Mouse (Mus musculus) A20 (cell line): ENCODE measurements at regions not wholly inside any gene's neighbourhood (a gene's known extent, or its start where the extent isn't known, plus 50 kb on each side); places are given as distances from the start of the nearest gene placed in this dataset.

Experiments used
- DNase-seq: peaks from one replicate; pipeline ENCODE4 v3.0.0-alpha.2; 2011; ENCODE audit warnings: low read depth, low spot score

DNA sequence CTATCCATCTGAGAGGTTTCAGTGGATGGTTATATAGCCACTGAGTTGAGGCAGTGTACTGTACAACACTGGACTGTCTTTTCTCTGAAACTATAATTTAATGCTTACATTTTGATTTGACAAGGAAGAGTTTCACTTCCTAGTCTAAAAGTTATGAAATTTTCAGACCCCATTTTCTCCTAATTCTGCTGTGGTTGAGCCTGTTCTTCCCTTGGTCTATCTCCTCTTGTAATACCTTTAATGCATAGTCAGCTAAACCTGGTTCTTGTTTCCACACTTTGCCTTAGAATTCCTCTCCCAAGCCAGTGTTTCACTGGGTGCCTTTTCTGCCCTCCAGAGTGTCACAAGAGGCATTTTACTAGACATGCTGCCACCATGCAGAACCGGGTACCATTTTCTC, 279.3 kb upstream of the Camk1g start:
- DNase-seq: no peak

DNA sequence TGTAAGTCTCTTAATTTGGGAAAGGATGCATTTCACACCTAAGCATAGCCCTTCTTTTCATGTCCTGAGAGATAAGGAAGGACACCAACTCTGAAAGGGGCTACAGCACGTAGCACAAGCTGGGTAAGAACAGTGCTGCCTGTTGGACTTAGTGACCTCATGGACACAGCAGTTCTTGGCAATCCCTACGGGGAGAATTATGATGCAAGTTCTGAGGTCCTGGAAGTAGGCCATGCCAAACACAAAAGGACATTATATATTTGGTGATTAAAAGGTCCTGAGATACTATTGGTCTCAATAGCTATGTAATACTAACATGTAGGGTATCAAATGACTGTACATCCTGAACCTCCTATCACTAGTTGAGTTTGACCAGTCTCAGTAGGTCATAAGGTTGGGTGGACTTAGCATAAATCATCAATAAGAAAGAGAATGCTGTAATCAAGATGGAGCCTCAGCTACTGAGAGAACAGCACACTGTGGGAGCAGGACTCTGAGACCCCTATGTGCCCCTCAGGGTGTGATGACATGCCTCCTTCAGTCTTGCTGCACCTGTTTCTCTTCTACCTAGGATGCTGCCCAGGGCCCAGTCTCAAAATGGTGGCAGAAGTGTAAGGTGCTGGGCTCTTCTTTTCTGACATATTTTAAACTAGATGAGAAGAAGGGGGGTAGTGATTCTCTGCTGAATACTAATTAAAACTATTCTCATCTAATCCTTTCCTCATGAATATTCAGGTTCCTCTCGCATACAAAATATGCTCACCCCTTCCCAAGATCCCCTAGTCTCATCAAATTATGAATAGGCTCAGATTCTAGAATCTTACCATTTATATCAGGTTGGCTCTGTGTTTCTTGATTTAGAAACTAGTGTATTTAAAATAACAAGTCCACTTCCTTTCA, 277.5 kb upstream of the Camk1g start:
- no peak for DNase-seq

DNA sequence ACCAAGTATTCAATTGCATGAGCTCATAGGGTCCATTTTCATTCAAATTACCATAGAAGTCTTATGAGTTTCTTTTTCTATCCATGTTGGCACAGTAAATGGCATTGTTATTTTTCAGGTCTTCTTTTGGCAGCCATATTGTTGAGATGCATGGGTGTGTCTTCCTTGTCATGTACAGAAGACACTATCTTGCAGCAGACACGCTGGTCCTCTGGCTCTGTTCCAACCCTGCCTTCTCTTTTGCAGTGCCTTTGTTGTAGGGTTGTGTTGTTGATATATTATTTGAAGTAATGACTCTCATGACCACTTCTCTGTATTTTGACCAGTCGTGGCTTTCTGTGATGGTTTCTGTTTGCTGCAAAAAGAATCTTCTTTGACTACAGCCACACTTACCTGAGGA, 274.4 kb upstream of the Camk1g start:
- no peak for DNase-seq

DNA sequence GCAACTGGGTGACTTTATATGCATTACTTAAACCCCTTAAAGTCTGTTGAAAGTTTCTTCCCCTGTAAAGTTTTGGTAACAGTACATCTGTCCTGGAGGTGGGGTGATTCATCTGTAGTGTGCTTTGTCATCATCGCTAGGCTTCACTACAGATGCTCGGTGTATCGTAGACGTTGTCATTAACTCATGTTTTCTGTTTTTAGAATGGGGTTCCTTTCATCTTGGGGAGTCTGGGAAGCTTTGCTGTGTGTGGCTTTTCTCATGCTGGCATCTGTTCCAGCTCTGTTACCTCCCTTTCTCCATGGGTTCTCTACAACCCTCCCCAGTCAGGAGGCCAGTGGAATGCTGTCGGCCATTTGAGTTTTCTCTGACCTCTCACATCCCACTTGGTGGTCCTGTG, 266.4 kb upstream of the Camk1g start:
- DNase-seq: no peak

DNA sequence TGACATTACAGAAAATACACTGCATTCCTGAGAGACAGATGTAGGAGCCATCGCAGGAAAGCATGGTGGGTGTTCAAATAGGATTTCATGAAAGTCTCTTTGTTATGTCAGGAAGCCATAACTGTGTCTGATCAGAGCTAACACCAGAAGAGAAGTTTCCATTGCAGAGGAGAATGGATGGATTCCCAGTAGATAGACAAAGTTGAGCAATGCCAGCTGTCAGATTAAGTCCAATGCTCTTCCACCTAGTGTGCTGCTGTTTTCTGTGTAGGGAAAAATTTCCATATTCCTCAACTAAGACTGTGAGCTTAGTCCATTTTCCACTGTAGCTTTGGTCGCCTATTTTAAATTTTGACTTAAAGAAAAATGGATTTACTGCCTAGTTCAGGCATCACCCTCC, 262.0 kb upstream of the Camk1g start:
- DNase-seq: no peak

DNA sequence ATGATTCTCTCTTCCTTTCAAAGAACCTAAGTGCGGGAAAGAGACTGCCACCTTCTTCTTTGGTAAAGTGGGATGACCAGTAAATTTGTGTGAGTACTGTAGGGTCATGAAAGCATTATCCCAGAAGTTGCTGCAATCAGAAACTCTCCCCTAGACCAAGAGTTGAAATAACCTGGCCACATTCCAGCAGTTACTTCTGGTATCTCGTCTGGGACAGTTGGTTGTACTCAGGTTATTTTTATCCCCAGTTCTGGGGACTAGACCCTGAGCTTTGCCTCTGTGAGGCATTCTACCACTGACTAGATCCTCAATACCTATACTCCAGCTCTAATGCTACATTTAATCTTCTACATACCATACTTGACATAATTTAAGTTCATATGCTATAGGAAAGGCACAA, 259.8 kb upstream of the Camk1g start:
- DNase-seq: no peak

DNA sequence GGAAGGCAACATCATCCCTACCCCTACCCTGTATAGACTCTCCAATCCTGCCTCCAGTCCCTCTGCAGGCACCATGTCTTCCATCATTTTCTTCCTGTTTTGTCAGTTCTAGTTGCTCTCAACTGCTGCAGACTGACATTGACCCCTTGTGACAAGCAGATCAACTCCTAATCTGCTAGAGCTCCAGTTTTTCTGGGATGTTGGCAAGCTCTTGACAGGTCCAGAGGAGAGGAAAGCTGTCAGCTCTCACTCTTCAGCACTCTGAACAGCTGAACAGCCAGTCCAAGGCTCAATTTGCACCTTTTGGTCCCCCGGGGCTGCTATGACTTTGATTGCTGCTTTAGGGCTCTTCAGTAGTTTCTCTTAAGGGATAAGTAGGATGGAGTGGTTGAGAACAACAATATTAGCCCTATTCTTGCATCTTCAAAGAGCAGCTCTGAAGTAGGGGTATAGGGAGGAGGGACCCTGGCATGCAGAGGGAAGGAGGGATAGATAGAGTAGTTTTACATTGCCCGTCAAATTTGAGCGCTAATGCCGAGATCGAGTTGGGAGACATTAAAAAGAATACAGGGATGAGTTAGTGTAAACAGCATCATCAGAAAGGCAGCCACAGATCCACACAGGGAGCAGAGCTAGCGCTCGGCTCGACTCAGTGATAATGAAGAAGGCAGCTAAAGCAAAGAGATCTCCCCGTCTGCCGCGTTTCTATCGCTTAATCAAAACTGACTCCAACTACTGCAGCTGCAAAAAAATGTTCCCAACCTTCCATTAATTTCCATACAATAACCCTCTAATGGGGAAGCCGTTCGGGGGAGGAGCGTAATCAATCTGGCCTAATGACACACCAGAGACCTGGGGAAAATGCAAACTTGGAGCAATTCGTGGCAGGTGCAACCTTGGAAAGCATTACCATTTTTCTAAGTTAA, 257.1 kb upstream of the Camk1g start:
- no peak for DNase-seq

DNA sequence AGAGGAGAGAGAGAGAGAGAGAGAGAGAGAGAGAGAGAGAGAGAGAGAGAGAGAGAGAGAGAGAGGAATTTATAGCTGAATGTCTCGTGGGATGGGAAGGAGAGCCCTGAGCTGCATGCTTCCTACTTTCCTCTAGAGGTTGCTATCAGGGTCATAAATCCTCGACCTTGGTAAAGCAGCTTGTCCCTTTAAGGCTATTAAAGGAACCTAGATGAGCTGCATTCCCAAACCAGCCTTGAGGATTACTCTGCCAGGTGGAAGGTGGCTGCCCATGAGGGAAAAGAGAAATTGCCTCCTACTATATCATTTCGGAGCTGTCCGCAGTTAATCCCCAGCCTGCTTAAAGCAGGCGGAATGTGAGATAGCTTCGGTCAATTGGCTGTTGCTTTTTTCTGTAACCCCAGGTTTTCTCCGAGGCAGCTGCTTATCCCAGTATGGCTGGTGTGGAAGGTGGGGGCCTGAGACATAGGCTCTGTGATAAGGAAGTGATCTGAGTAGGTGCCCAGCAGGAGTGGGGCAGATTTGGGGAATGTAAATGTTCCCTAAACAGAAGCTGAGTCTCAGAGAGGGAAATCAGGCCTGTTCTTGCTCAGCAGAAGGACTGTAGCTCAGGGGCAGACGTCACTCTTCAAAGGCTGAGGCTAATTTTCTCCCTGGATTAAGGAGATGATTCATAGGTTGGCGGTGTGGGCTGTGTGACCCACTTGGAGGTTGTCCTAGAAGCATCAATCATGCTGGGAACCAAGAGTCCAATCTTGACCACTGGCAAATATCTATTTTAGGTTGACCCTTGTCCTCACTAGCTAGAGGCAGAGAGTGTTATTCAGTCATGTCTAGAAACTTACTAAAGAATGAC, 255.2 kb upstream of the Camk1g start:
- DNase-seq: no peak

DNA sequence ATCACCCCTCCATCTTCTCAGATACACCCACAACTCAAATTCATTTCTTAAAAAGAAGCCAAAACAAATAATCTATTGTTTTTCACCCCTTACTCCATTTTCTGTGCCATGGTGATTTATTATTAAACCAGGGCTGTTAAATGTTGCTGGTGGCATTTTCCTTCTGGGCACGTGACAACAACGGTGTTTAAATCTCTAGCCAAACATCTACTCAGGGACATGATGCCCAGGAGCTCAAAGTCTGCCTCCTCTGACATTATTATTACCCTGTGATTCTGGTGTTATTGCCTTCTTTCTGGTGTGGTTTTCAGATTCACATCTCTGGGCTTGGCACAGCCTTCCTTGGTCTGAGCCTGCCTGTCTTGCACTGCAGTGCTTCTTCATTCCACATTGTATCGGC, 253.5 kb upstream of the Camk1g start:
- no peak for DNase-seq

DNA sequence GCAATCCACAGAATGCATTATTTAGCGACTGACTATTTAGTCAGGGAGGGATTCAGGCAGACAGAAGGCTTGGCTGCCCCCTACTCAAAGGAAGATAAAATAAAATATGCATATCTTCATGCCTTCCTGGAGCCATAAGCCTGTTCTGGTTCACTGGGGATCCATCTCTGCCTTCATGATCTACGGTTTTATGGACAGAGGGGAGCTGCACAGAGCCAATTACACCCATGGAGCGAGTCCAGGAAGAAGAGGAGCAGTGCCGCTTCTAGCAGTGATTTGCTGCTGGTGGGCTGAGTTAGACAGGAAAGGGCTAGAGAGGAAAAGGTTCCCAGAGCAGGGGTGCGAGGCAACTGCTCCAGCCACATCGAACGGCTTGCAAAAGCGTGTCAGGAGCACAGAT, 248.2 kb upstream of the Camk1g start:
- no peak for DNase-seq

DNA sequence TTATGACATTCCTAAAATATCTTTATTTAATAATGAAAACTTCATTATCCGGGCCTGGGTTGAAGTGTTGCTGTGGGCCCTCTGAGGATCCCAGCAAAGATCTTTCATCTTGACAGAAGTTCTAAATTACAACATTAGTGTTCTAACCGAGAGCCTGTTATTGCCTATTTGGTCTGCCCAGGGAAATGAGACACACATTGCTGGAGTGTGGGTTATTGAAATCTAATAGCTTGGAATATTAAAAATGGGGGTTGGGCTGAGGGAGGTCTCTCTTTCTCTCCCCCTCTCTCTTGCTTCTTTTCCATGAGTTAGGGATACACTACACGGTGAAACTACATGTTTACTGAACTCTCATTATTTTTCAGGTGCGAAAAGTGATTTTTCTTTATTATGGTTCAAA, 240.4 kb upstream of the Camk1g start:
- no peak for DNase-seq

DNA sequence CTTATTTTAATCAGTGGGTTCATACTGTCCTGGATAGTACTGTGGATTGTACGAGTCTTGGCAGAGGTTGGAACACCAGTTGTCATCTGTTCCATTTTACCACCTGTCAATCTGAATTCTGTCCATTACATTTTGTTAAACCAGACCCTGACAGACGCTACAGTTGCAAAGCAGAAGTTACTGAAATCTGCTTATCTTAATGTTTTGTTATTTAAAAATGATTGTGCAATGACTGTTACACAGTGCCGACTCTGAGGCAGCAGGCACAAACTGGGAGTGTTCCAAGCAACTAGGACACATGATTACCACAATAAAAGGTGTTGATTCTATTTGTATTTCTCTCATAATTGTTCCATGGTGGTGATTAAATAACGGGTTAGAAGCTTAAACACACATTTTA, 229.8 kb upstream of the Camk1g start:
- DNase-seq: no peak

DNA sequence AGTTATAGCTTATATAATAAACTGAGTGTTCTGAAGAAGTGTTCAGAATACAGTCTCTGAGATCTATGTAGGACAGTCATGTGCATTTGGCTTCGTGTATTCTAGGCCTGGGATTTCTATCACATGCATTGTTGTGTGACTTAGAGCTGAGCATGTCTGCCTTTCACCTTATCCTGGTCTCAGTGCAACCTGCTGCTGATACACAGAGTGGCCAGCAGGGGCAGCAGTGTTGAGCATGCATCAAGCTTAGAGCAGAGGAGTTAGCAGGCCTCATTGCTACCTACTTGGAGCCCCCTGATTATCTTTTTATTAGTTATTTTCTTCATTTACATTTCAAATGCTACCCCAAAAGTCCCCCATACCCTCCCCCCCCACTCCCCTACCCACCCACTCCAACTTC, 229.1 kb upstream of the Camk1g start:
- peak; percentile 21 for DNase-seq

DNA sequence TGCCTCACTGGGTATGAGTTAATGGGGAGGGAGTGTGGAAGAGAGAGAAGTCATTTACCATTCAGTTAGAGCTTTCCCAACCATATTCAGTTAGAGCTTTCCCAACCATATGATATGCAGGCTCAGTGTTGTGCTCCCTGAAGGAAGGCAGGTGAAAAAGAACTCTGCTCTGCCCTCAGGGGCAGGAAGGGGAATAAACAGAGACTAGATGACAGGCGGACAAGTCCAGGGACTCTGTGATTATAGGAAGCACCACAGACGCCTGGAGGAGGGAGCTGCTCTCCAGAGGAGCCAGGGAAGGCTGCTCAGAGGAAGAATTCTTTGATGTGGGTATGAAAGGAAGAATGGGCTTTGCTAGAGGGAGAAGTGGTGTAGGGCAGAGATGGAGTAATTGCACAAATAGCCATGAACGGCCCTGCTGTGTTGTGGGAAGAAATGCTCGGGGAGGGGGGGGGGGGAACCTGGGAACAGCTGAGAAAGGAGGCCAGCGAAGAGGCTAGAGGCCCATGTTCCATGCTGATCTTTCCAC, 220.3 kb upstream of the Camk1g start:
- no peak for DNase-seq

DNA sequence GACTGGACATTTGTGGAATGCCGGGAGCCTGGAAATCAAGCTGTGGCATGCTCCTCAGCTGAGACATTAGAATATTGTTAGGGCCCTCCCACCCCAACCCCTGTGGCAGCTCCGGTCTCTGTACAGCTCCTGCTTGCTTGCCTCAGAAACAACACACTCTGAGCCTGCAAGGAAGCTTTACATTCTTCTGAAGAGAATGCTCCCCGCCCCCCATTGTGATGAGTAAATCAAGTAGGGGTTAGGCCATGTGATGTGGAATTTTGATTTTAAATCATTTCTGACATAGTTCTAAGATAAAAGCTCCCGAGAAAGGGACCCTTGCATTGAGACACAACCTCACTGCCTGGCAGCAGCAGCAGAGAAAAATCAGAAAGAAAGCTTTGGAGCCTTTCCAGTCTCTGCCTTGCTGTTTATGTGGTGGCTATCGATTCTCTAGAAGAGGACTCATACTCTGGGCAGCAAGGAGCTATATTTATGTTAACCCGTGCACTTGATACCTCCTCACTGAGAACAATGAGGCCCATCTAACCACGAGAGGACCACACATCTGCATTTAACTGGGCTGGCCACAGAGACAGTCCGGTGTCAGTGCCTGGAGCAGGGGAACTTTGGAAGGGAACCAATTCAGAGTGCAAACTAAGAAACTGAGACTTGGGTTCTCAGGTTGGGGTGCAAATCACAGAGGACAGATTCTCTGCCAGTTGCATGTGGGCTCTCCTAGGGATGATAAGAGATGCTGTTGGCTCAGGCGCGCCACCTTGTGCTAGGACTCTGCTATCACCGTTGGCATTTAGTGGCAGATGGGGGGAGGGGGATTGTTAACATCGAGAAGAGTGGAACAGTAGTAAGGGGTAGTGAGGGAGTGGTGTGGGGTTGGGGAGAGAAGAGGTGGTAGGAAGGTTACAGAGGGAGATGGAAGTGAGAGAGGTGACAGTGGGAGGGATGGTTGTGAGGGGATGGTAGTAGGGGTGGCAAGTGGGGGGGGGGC, 218.7 kb upstream of the Camk1g start:
- peak; percentile 41 for DNase-seq

DNA sequence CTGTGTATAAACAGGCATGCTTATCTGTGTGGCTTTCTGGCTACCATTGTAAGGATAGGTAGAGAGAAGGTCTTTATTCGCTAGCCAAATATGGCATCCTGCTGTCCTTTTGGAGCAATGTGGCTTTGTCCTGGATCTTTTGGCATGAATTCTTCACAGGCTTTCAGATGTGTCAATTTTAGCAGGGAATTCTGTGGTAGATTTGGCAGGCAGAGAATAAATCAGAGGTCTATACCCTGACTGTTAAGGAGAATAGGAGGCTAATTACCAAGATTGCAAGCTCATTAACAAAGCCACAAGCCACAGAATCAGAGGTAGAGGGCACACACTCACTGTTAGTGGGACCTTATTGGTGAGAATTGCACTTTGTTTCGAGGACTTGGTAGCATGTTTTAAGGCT, 217.2 kb upstream of the Camk1g start:
- DNase-seq: no peak

DNA sequence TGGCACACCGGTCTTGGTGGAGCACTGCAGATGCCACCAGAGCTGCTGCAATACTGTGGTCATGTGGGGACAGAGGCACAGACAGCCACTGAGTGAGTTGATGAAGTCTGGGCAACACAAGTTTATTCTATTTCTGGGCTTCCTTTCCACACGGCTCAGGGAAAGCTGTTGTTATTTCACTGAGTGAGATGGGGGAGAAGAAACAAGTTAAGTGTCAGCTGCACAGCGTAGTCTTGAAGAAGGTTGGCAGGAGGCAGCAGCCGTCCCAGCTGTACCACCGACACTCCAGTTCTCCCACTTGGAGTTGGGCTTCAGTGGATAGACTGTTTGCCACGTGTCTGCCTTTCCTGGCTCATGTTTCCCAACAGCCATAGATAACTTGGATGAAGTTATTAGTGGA, 216.8 kb upstream of the Camk1g start:
- DNase-seq: no peak

DNA sequence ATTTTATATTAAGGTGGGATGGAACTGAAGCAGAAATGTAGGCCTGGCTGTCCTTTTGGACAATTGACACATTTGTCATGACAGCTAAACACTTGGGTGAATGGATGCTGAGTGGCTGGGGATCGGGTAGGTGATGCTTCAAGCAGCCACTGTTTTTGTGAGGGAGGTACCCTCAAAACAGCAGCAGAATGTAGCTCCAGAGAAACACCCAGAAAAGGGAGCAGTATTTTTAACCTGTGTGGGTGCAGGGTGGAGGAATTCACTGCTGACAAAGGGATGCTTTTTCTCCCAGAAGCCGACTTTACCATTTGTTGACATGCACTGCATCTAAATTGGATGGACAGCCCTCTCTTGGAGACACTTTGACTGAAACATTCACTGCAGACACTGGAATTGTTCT, 213.7 kb upstream of the Camk1g start:
- no peak for DNase-seq

DNA sequence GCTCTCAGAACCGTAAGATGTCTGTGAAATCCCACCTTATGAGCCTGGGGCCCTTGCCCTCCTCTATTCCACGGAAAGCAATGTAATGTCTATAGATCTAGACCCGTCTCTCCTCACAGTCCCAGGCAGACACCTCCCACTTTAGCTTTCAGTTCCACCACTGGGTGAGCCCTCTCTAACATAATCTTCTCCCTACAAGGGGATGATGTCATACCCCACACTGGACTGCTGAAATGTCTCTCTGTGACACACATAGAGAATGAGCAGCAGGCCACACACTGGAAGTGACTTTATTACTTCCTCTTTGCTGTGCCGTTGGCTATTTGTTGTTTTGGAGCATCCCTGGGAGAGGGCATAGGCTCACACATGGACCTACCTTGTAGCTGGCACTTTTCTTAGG, 210.3 kb upstream of the Camk1g start:
- DNase-seq: no peak

DNA sequence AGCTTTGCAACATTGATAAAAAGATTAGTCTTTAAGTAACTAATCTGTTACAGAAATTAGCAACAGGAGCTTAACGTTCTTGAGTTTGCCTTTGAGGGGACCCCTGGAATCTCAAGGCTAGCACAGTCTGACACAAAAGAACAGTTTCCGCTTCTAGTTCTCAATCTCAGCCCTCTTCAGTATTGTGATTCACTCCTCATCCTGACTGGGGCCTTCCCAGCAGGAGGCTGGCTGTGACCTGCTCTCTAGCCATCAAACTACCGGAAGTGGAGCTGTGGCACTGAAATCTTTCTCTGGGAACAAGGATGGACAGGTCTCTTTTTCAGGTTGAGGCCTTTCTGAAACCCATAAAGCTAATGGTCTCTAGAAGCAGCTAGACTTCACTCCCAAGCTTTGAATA, 209.6 kb upstream of the Camk1g start:
- DNase-seq: no peak
